Mouse (Mus musculus) 3134 (cell line): Measurements from ENCODE around the gene Ccl24.

Experiments
- DNase-seq: peaks from one replicate; pipeline ENCODE4 v3.0.0-alpha.2; 2011; ENCODE audit warnings: low spot score; ENCODE audit not compliant: insufficient read length; ENCODE audit errors: extremely low read depth

Gene Ccl24

DNA sequence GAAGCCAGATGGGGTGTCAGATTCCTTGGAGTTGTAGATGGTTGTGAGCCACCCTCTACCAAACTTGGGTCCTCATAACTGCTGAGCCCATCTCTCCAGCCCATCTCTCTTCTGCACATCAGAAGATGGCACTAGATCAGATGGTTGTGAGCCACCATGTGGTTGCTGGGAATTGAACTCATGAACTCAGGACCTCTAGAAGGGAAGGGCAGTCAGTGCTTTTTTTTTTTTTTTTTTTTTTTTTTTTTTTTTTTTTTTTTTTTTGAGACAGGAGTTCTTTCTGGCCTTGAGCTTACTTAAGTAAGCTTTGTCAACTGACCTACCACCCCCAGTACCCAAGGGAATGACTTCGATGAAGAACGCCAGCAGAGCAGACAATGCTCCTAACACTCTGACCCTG, 24.9 kb downstream of the Ccl24 start:
- DNase-seq: no peak

DNA sequence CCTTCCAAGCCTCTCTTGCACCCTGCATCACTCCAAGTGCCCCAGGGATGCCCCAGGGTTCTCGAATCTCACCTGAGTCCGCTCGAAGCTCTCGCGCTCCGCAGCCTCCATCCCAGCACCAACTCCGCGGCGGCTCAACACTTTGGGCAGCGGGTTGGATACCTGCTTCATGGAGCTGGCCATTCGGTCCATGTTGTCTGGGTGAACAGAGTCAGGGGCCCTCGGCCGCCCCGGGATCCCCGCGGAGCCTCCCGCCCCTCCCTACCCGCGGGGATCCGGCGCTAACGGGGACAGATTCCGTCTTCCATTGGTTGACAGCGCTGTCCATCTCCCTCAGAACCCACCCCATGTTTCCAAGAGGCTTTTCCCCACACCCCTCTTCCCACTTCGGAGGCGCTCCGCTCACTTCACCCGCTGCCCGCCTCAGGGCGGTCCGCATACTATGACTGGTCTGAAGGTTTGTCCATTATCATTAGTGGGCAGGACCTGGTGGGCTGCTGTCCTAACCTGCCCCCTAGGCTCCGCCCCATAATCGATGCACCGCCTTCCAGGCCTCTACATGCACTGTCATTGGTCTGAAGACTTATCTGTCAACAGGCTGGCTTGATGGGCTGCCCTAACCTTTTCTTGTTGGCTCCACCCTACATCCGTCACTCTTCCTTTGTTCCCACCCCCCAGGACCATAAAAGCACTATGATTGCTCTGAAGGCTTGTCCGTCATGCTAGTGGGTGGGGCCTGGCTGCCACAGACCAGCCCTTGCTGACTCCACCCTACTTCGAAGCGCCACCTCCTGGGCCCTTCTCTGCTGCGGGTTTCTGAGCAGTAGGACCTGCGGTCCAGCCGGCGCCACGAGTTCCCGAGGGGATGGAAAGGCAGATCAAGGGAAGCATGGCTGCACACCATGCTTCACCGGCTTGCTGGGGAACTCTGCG, 27.7 kb downstream of the Ccl24 start, which contains the start of gene Hip1:
Gene Hip1, minus strand, starts transcription at position 256 of the 933 bp plus-strand sequence.
- peak; percentile 98 for DNase-seq

DNA sequence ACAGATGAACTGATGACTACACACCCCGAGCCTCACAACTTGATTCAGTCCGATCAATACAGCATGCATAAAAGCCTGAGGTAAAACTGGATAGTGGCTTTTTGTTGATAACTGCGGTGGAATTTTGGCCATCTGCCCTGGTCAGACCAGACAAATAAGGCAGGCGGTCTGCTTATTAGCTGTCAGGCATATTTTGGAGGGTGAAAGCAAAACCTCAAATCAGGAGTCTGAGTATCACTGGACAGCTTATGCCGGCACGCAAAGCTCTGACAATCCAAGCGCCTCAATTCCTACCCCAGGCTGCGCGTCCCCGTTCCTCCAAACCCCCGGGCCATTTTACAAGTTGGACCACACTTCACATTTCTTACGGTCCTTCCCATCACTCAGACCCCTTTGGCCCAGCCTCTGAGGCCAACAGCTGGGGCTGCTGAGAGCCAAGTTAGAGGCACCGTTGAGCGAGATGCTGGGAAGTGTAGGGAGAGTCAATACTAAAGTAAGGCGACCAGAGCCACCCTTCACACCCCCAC, 28.8 kb downstream of the Ccl24 start:
- peak; percentile 66 for DNase-seq

GRCm38 (mm10) chr5:135537794-135538214, 35.0 kb downstream of the Ccl24 start:
- peak; percentile 84 for DNase-seq

GRCm38 (mm10) chr5:135537326-135537725, 35.5 kb downstream of the Ccl24 start:
- peak; percentile 80 for DNase-seq

- DNase-seq: no peak
These were observed 37.0 kb downstream of the Ccl24 start for GRCm38 (mm10) chr5:135535867-135536266.

DNA sequence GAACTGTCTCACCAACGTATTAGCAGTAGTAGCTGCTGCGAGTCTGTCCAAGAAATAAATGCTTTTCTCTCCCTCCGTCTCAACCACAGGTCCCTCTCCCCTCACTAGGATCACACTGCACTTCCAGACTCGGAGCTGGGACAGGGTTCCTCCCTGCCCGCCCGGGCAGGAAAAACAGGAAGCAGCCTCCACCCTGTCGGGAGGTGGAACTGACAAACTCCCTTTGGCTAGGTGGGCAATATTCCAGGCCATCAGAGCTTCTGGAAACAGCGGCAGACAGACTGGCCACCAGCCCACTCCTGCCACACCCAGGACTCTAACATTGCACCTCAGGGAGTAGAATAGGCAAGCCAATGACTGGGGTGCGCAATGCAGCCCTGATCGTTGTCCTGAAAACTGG, 39.4 kb downstream of the Ccl24 start:
- DNase-seq: peak; percentile 80

- DNase-seq: no peak
These were observed 41.5 kb downstream of the Ccl24 start for GRCm38 (mm10) chr5:135531306-135531845.

GRCm38 (mm10) chr5:135529964-135530363, 42.9 kb downstream of the Ccl24 start:
- DNase-seq: no peak

DNA sequence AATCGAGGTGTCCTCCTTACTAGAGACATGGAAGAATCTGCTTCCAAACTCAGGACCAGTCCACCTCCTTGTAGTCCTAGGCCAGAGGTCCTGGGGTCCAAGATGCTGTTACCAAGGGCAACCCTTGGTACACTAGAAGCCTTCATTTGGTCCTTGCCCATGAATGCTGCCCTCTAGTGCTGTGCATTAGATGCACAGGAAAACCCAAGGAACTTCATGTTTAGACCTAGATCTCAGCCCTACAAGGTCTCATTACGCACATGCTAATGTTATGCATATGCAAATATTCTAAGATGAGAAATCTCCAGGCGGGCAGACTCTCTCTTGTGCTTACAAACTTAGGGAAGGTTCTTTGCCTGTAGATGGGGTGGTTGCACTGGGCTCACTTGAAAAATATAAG, 43.5 kb downstream of the Ccl24 start:
- DNase-seq: no peak

GRCm38 (mm10) chr5:135527986-135528385, 44.9 kb downstream of the Ccl24 start:
- DNase-seq: no peak

GRCm38 (mm10) chr5:135524660-135525560, 47.9 kb downstream of the Ccl24 start:
- no peak for DNase-seq

DNA sequence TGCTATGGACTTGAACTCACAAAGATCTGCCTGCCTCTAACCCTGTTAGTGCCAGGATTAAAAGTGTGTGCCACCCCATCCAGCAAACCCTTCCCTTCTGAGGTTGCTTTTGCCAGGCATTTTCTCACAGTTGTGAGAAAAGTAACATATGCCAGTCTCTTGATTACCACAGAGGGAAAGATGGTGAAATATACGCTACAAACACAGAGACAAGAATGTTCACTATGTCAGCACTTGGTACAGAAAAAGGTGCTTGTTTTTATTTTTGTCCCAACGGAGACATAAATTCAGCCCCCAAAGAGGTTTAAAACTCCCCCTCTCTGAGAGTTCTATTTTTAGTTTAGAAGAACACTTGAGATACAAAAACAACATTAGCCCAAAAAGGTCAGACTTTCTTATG, 48.8 kb downstream of the Ccl24 start:
- no peak for DNase-seq

DNA sequence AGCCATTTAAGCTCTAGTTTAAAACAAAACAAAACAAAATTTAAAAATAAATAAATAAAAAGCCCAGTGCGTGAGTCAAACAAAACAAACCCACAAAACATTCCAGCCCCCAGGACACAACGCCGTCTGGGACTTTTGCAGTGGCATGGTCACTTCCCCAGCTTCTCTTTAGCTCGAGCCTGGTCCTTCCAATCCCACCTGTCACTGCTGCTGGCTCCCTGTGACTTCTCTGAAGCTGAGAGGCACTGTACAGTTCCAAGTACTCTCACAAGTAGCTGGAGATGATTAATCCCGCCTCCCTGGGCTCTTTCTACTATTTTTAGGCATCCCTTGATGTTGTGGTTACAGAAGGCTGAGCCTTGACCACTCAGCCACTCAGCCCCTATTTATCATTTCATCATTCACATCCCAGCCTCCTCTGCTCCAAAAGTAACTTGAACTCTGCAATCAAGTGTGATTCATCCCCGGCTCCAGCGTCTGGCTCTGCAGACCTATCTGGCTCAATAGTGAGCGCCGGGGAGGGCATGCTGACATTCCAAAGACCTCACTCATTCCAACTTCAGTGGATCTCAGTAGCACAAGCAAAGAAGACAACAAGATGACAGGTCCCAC, 50.6 kb downstream of the Ccl24 start:
- peak; percentile 90 for DNase-seq
